Mouse (Mus musculus): Measurements from ENCODE around the gene Bcl6b. TPM values are rescaled to one million over a fixed set of nuclear protein-coding genes. Genes with fewer than 3 reads are reported as not detected.

Bcl6b gene
- total RNA-seq, 2 experiments from 2014 or later, result 47.0 to 53.6 TPM

Small RNAs within 50 kb of the gene (microRNA-seq; reads per million reads assigned to microRNA genes)
- gene Mir195a, result 646 to 4,531 reads per million in 2 experiments
- gene Mir497, result 0 reads per million in 2 experiments
- 0 reads per million in 2 experiments for gene Mir497b

Other genes starting within 250 kb of the Bcl6b start
- gene Ctdnep1, start 248.6 kb downstream of the Bcl6b start, total RNA-seq (2021), result 100 to 1,000 TPM; 132 to 144 TPM
- gene Elp5, start 247.3 kb downstream of the Bcl6b start, total RNA-seq (2021), result 10 to 100 TPM; 63.1 to 64.6 TPM
- gene Gabarap, start 238.7 kb downstream of the Bcl6b start, total RNA-seq (2021), result 100 to 1,000 TPM; 271 TPM
- 10 to 100 TPM; 25.0 to 30.3 TPM for gene Phf23, start 234.0 kb downstream of the Bcl6b start, total RNA-seq (2021)
- 10 to 100 TPM; 13.1 to 14.0 TPM for gene Dvl2, start 229.2 kb downstream of the Bcl6b start, total RNA-seq (2021)
- gene Acadvl, start 214.4 kb downstream of the Bcl6b start, total RNA-seq (2021), result 100 to 1,000 TPM; 862 to 957 TPM
- gene Dlg4, start 212.9 kb downstream of the Bcl6b start, total RNA-seq (2021), result 10 to 100 TPM; 13.2 to 15.5 TPM
- not detected for gene Asgr1, start 175.7 kb downstream of the Bcl6b start, total RNA-seq (2021)
- gene Asgr2, start 137.2 kb downstream of the Bcl6b start, total RNA-seq (2021), result not detected
- gene Mgl2, start 99.5 kb downstream of the Bcl6b start, total RNA-seq (2021), result under 1 TPM; 0.29 to 0.50 TPM
- under 1 TPM; 0.60 to 0.99 TPM for gene Clec10a, start 73.6 kb downstream of the Bcl6b start, total RNA-seq (2021)
- under 1 TPM in 1 of 2 experiments, not detected in 1; 0.43 TPM for gene Slc16a11, start 17.0 kb downstream of the Bcl6b start, total RNA-seq (2021)
- 1 to 10 TPM; 6.3 to 6.5 TPM for gene Slc16a13, start 8.7 kb downstream of the Bcl6b start, total RNA-seq (2021)
- 10 to 100 TPM; 72.3 to 79.4 TPM for gene 0610010K14Rik, start 8.1 kb upstream of the Bcl6b start, total RNA-seq (2021)
- 1 to 10 TPM; 2.4 to 2.6 TPM for gene Gm21988, start 10.0 kb upstream of the Bcl6b start, total RNA-seq (2021)
- gene Rnasek, start 10.0 kb upstream of the Bcl6b start, total RNA-seq (2021), result 10 to 100 TPM; 95.8 to 96.1 TPM
- 1 to 10 TPM; 2.8 to 3.0 TPM for gene Alox12, start 25.6 kb upstream of the Bcl6b start, total RNA-seq (2021)
- under 1 TPM in 1 of 2 experiments, not detected in 1; 0.20 TPM for gene Alox12e, start 92.8 kb upstream of the Bcl6b start, total RNA-seq (2021)
- under 1 TPM; 0.19 to 0.52 TPM for gene Alox15, start 122.2 kb upstream of the Bcl6b start, total RNA-seq (2021)
- gene Pelp1, start 180.2 kb upstream of the Bcl6b start, total RNA-seq (2021), result 10 to 100 TPM; 25.6 to 27.9 TPM
- gene Arrb2, start 202.8 kb upstream of the Bcl6b start, total RNA-seq (2021), result 10 to 100 TPM; 12.0 to 12.7 TPM
- 10 to 100 TPM; 12.3 to 13.2 TPM for gene Med11, start 222.1 kb upstream of the Bcl6b start, total RNA-seq (2021)
- gene Zmynd15, start 229.6 kb upstream of the Bcl6b start, total RNA-seq (2021), result 1 to 10 TPM in 1 of 2 experiments, under 1 TPM in 1; 0.92 to 2.0 TPM
- gene Cxcl16, start 230.2 kb upstream of the Bcl6b start, total RNA-seq (2021), result 1 to 10 TPM; 6.2 to 6.5 TPM

Measured in heart, postnatal 4 days (tissue).